Mouse (Mus musculus) CD4-positive naive resting alpha-beta T cell, adult 76 days (primary cell): ENCODE data around the gene Egflam. TPM values are rescaled to one million over a fixed set of nuclear protein-coding genes. Genes with fewer than 3 reads are reported as not detected.

ENCODE experiments used
- total RNA-seq: library from RNA; stranded (reverse); gene quantifications from one replicate; pipeline ENCODE4 v1.2.4, GENCODE M21; 2023

The Egflam gene
- not detected for total RNA-seq

DNA sequence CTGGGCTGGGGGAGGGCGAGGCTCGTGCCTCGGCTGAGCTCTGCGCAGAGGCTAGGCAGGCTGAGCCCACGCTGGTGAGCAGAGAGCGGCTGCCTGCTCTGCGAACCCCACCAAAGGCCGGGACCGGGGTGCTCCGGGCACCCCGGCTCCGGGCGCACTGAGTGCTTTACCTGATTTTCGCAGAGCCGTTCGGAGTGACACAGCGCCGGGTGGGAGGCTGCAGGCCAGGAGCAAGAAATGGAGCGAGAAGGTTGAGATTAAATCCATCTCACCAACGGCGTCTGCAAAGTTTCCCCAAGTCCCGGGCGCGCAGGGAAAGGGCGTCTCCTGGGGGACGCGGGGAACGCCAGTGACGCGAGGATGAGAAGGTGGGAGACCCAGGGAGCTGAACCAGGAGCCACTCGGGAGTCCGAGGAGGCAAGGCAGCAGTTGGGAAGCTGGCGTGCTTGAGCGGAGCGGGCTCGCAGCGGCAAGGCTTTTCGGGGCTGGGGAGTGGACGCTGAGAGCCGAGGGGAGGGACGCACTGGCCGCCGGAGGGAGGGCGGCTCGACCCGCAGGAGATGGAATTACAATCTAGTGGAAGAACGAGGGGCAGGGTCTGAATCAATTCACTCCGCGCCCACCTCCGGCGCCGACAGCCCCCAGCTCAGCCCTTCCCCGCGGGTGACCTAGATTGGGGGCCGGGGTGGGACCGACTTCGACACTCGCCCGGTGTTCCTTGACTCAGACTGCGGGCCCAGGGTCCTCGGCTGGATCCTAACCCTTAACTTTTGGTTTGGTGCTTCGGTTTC lies at the start of gene Egflam:
Gene Egflam, minus strand, starts transcription at position 578 of the 791 bp plus-strand sequence.

